Mouse (Mus musculus) liver, embryonic 13.5 days (tissue): ENCODE data around the gene Tcf7. TPM values are rescaled to one million over a fixed set of nuclear protein-coding genes. Genes with fewer than 3 reads are reported as not detected.

Experiments used
- ATAC-seq: fragments of 200-750 bp; cut with Nextera tagmentation; 2 replicates; pipeline ENCODE4 v1.8.0; 2017; ENCODE audit warnings: low read depth, mild to moderate bottlenecking, moderate number of reproducible peaks, moderate library complexity
- DNase-seq: peaks from one replicate; pipeline ENCODE4 v3.0.0; 2022
- H3K27ac ChIP-seq: fragments of 300-500 bp; sonication (generic); 2 replicates; pipeline ENCODE4 v1.5.1; 2015; ENCODE audit warnings: moderate library complexity, mild to moderate bottlenecking, inconsistent platforms
- H3K27me3 ChIP-seq: fragments of 300-500 bp; sonication (generic); 2 replicates; pipeline ENCODE4 v1.6.1; 2015; ENCODE audit warnings: mild to moderate bottlenecking, inconsistent platforms
- H3K36me3 ChIP-seq: fragments of 300-500 bp; sonication (generic); 2 replicates; pipeline ENCODE4 v1.6.1; 2015; ENCODE audit warnings: mild to moderate bottlenecking, inconsistent platforms
- H3K4me1 ChIP-seq: fragments of 300-500 bp; sonication (generic); replicated peaks from 2 replicates; pipeline ENCODE4 v1.6.1; 2015; ENCODE audit warnings: inconsistent platforms
- H3K4me2 ChIP-seq: fragments of 300-500 bp; sonication (generic); 2 replicates; pipeline ENCODE4 v1.6.1; 2015; ENCODE audit warnings: inconsistent platforms, mild to moderate bottlenecking, moderate library complexity
- H3K4me3 ChIP-seq: fragments of 300-500 bp; sonication (generic); replicated peaks from 2 replicates; pipeline ENCODE4 v1.5.1; 2015; ENCODE audit warnings: mild to moderate bottlenecking, inconsistent platforms
- H3K9ac ChIP-seq: fragments of 300-500 bp; sonication (generic); 2 replicates; pipeline ENCODE4 v1.6.1; 2015; ENCODE audit warnings: mild to moderate bottlenecking, inconsistent platforms
- H3K9me3 ChIP-seq: fragments of 300-500 bp; sonication (generic); replicated peaks from 2 replicates; pipeline ENCODE4 v1.6.1; 2016; ENCODE audit warnings: inconsistent platforms
- WGBS: fragments of 180-500 bp; shearing (Covaris S2); methylation state at CpG from one replicate; pipeline ENCODE4 v1.1.7; 2015; ENCODE audit not compliant: insufficient replicate concordance; 5-methylcytosine and 5-hydroxymethylcytosine counted together
- polyA plus RNA-seq: library from polyadenylated mRNA; unstranded; fragments of >200 nt; fragmentation: Nextera tagmentation; extraction: Ambion mirVana; gene quantifications from 2 replicates; pipeline ENCODE4 v1.2.1, GENCODE M21; 2015

The Tcf7 gene
- polyA plus RNA-seq, 1 experiment from 2014 or later, result 1.9 TPM

DNA sequence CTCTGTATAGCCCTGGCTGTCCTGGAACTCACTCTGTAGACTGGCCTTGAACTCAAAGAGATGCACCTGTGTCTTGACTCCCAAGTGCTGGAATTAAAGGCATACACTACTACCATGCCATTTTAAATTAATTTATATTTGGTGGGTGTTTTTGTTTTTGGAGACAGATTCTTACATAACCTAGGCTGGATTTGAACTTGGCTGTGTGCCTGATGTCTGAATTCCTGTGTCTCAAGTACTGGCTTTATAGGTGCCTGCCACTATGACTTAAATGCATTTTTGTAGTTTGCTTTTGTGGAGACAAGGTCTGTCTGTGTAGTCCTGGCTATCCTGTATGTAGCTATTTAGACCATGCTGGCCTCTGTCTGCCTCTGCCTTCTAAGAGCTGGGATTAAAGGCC lies 48.3 kb downstream of the Tcf7 start:
- Histone ChIP-seq H3K4me3 (peak overlapping the region; percentile 13; the same call in 1 of the 2 replicates), H3K9me3 (no peaks in the 10 kb centered on the region), H3K9ac (peak overlapping the region; percentile 30; the same call in 1 of the 2 replicates), H3K27ac (no peak overlapping the region), H3K27me3 (no peaks in the 10 kb centered on the region), H3K36me3 (peaks cover 37% of the 10 kb centered on the region), H3K4me2 (peak overlapping the region; percentile 38), H3K4me1 (peaks cover 27% of the 10 kb centered on the region)
- DNase-seq (no peak), ATAC-seq (no peak)

DNA sequence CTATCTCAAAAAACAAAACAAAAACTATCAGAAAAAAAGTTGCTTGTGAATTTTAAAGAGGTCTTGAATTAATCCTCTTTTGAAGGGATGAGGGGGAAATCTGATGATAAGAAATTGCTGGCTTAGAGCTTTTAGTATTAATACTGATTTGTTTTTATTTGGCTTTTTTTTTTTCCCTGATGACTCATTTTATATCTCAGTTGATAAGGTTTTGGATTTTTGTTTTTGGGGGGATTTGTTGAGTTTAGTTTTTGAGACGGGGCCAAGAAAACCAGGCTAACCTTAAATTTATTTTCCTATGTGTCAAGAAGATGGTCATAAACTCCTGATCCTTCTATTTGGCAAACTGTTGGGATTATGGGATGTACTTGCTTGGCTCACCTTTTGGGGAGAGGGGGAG lies 48.9 kb downstream of the Tcf7 start:
- Histone ChIP-seq H3K9ac (peak overlapping the region; percentile 99), H3K4me1 (peaks cover 27% of the 10 kb centered on the region), H3K9me3 (no peaks in the 10 kb centered on the region), H3K4me3 (peak overlapping the region; percentile 98), H3K27ac (no peak overlapping the region), H3K27me3 (no peaks in the 10 kb centered on the region), H3K36me3 (peaks cover 31% of the 10 kb centered on the region), H3K4me2 (peak overlapping the region; percentile 84)
- ATAC-seq (no peak), DNase-seq (no peak)
- WGBS, result 69% methylated on average over 1 of the region's 1 CpGs

- peak overlapping the region; percentile 84 for H3K4me2 ChIP-seq
- H3K9me3 ChIP-seq, result no peaks in the 10 kb centered on the region
- H3K9ac ChIP-seq, result peak overlapping the region; percentile 99
- H3K27ac ChIP-seq, result 0 out of 2 replicates have a peak overlapping the region, but pooled peaks have one; percentile 88
- peaks cover 24% of the 10 kb centered on the region for H3K36me3 ChIP-seq
- peaks cover 27% of the 10 kb centered on the region for H3K4me1 ChIP-seq
- ATAC-seq (no peak), DNase-seq (no peak)
- no peaks in the 10 kb centered on the region for H3K27me3 ChIP-seq
- WGBS, result 23% methylated on average over 3 of the region's 3 CpGs
- peak overlapping the region; percentile 98 for H3K4me3 ChIP-seq
Measured at GRCm38 (mm10) chr11:52233043-52233653, 49.7 kb downstream of the Tcf7 start.

DNA sequence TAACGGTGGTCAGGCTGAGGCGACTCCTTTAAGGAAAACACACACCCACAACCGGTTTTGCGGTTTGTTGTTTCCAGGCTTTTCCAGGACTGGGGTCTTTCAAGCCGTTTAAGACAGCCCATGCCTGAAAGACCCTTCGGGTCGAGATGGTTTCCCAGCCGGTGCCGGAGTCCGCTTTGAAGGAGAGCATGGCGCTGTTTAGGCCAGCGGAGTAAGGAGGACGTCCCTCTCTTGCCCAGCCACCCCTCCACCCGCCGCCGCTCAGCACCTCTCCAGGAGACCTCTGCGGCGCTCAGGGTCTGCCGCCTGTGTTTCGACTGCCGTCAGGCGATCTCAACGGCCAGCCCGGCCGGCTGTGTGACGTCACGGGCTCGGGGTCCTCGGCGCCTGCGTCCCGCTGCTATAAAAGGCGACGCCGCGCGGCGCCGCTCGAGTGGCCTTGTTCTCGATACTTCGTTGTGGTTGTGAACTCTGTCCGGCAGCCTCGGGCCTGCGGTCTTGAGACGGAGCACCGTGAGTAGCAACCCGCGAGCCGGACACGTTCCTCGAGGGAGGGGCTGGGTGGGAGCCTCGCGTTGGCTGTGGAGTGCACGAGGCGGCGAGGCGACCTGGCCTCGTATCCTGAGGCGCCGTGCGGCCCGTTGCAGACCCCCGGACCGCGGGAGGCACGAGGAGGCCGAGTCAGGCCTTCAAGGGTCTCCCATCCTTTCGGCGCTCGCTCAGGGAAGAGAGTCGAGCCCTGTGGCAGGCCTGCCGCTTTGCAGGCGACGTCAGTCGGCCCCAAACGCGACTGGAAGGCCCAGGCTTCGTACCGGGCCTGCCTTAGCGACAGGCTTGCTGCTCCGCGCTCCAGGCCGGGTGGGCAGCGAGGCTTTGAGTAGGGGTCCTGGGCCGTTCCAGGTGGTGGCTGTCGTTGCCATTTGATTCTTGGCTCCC lies 50.9 kb downstream of the Tcf7 start, which contains the start of gene Skp1a:
Skp1a (plus strand) TSS at position 390 of the 936 bp plus-strand sequence.
- WGBS, result under 1% methylated on average over 87 of the region's 87 CpGs
- H3K4me3 ChIP-seq, result peak within 1 kb of the TSS; percentile 98
- H3K27me3 ChIP-seq, result no peaks in the 10 kb centered on the region
- H3K27ac ChIP-seq, result peak within 1 kb of the TSS; percentile 88
- H3K4me1 ChIP-seq, result peaks cover 27% of the 10 kb centered on the region
- H3K36me3 ChIP-seq, result peaks cover 11% of the 10 kb centered on the region
- no peaks in the 10 kb centered on the region for H3K9me3 ChIP-seq
- peak; percentile 81 for DNase-seq
- peak within 1 kb of the TSS; percentile 99 for H3K9ac ChIP-seq
- H3K4me2 ChIP-seq, result peak within 1 kb of the TSS; percentile 84
- peak; percentile 83 for ATAC-seq

DNA sequence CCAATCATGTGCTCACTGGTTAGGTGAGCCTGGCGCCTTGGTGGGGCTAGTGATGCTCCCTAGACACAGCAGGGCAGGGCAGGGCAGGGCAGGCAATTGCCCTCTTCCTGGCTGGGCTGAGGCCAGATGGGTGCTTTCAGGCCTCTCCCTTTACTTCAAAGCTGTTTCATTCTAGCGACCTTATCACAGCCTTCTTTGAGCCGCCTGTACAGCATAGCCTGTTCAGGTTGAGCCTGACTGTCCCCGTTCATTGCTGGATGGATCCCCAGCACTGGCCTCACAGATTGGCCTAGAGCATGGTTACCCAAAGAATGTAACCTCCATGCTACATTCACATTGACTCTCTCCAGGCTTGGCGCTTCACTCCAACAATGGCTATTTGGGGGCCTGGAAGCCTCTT lies 52.1 kb downstream of the Tcf7 start:
- Histone ChIP-seq H3K4me2 (peak overlapping the region; percentile 84), H3K4me3 (peak overlapping the region; percentile 98), H3K36me3 (0 out of 2 replicates have a peak, but pooled peaks cover 2% of the 10 kb centered on the region), H3K27me3 (no peaks in the 10 kb centered on the region), H3K4me1 (peaks cover 27% of the 10 kb centered on the region), H3K9ac (peak overlapping the region; percentile 99), H3K9me3 (no peaks in the 10 kb centered on the region), H3K27ac (peak overlapping the region; percentile 88)
- WGBS, result 46% methylated on average over 5 of the region's 5 CpGs
- ATAC-seq (no peak), DNase-seq (peak; percentile 13)

DNA sequence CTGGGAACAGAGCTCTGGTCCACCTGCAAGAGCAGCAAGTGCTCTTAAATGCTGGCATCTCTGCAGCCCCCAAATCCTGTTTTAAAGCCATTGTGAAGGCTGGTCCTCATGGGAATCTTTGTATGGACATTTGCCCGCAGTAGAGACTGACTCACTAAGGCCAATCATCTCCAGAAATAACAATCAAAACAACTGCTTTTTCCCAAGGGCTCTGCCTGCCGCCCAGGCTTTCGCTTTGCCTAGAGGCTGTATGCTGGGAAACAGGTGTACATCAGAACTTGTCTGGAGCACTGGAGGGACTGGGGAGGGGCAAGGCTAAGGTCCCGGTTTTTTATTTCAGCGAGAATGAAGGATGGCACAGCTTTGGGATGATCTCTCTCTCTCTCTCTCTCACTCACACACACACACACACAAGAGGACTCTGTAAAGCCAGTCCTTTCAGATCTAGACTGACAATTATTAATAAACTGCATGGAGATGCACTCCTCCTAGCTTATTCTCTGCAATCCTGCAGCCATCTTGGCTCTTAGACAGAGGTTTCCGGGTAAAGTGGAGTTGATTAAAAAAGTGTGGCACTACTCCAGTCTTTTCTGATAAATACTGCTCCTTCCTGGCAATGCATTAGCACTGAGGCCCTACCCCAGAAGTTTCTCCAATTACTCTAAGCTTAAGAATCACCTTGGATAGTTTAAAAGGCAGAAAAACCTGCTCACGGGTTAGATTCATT lies 53.9 kb downstream of the Tcf7 start:
- DNase-seq, result no peak
- H3K9ac ChIP-seq, result no peak overlapping the region
- ATAC-seq, result no peak
- 81% methylated on average over 7 of the region's 7 CpGs for WGBS
- H3K4me2 ChIP-seq, result no peak overlapping the region
- no peak overlapping the region for H3K27ac ChIP-seq
- H3K4me3 ChIP-seq, result no peak overlapping the region
- 0 out of 2 replicates have a peak, but pooled peaks cover 5% of the 10 kb centered on the region for H3K27me3 ChIP-seq
- H3K36me3 ChIP-seq, result no peaks in the 10 kb centered on the region
- peaks cover 24% of the 10 kb centered on the region for H3K4me1 ChIP-seq
- no peaks in the 10 kb centered on the region for H3K9me3 ChIP-seq

- Histone ChIP-seq H3K9me3 (no peaks in the 10 kb centered on the region), H3K4me2 (no peak overlapping the region), H3K4me1 (peaks cover 17% of the 10 kb centered on the region), H3K27me3 (0 out of 2 replicates have a peak, but pooled peaks cover 5% of the 10 kb centered on the region), H3K4me3 (no peak overlapping the region), H3K9ac (no peak overlapping the region), H3K27ac (no peak overlapping the region), H3K36me3 (no peaks in the 10 kb centered on the region)
- ATAC-seq (no peak), DNase-seq (no peak)
- WGBS, result 65% methylated on average over 13 of the region's 13 CpGs
Measured at GRCm38 (mm10) chr11:52227466-52228226, 55.2 kb downstream of the Tcf7 start.

- Histone ChIP-seq H3K4me3 (no peak overlapping the region), H3K9me3 (no peaks in the 10 kb centered on the region), H3K9ac (no peak overlapping the region), H3K4me1 (peaks cover 17% of the 10 kb centered on the region), H3K4me2 (no peak overlapping the region), H3K36me3 (no peaks in the 10 kb centered on the region), H3K27me3 (0 out of 2 replicates have a peak, but pooled peaks cover 5% of the 10 kb centered on the region), H3K27ac (no peak overlapping the region)
- DNase-seq (no peak), ATAC-seq (no peak)
- WGBS, result 71% methylated on average over 3 of the region's 3 CpGs
Measured at GRCm38 (mm10) chr11:52227053-52227452, 55.8 kb downstream of the Tcf7 start.

DNA sequence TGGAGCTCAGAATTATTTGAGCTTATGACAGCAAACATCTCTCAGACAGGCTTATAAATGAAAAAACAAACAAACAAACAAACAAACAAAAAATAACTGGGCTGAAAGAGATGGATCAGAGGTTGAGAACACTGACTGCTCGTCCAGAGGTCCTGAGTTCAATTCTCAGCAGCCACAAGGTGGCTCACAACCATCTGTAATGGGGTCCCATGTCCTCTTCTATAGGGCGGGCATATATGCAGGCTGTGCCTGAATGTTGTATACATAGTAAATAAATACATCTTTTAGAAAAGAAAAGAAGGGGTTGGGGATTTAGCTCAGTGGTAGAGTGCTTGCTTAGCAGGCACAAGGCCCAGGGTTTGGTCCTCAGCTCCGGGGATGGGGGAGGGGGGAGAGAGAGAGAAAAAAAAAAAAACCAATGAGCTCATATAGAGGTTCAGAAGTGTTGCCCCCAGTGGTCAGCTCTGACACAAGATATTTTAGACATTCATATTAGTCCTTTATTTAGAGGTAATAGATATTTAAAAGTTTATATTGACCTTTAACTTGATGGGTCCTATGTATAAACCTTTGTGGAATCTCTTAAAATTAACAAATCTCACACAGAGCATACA lies 56.7 kb downstream of the Tcf7 start:
- Histone ChIP-seq H3K4me1 (peaks cover 16% of the 10 kb centered on the region), H3K9me3 (no peaks in the 10 kb centered on the region), H3K36me3 (no peaks in the 10 kb centered on the region), H3K4me3 (no peak overlapping the region), H3K4me2 (no peak overlapping the region), H3K27me3 (0 out of 2 replicates have a peak, but pooled peaks cover 5% of the 10 kb centered on the region), H3K27ac (no peak overlapping the region), H3K9ac (no peak overlapping the region)
- no peak for ATAC-seq
- DNase-seq, result no peak
- 47% methylated on average over 3 of the region's 3 CpGs for WGBS

DNA sequence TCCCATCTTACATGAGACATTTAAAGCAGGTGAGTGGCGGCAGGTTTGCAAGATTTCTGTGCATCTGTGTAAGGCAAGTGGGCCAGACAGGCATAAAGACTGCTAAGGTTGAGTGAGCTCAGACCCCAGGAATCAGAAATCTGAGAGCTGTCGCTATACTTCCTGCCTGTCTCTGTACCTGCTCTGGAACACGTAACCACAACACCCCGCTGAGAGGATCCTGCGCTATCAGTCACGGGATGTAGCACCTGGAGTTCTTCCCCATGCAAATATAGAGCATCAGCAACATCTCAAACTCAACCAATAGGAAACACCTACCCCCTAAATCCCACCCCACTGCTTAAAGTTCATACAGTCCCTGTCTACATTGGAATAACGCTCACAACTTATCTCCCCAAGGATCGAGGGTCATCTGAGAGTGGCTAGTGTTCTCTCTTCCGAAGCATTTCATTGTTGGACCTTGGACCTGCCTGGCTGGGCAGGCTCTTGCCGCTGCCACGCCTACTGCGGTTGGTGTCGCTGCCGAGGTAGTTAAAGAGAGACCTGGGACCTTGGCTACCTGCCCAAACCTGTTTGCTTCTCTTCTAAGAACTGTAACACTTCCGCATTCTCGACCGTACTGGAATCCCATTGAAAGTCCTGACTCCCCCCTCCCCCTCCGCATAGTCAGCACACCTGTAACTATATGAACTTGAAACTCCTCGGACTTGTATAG lies 58.7 kb downstream of the Tcf7 start:
- no peak overlapping the region for H3K27ac ChIP-seq
- H3K36me3 ChIP-seq, result no peaks in the 10 kb centered on the region
- peak overlapping the region; percentile 40 for H3K4me2 ChIP-seq
- H3K27me3 ChIP-seq, result 0 out of 2 replicates have a peak, but pooled peaks cover 5% of the 10 kb centered on the region
- no peaks in the 10 kb centered on the region for H3K9me3 ChIP-seq
- H3K4me3 ChIP-seq, result 0 out of 2 replicates have a peak overlapping the region, but pooled peaks have one; percentile 9
- ATAC-seq (peak; percentile 66), DNase-seq (no peak)
- 0 out of 2 replicates have a peak, but pooled peaks cover 8% of the 10 kb centered on the region for H3K4me1 ChIP-seq
- H3K9ac ChIP-seq, result no peak overlapping the region
- WGBS, result 11% methylated on average over 19 of the region's 19 CpGs
